Mouse (Mus musculus) urinary bladder, postnatal 25 days (tissue): ENCODE results near the gene Macrod2.
A peak's percentile ranks its signal among the peaks of the same experiment; 100 is the strongest.

Source experiments
- DNase-seq: peaks from one replicate; pipeline ENCODE4 v3.0.0; 2022; ENCODE audit warnings: low spot score

Gene Macrod2

DNA sequence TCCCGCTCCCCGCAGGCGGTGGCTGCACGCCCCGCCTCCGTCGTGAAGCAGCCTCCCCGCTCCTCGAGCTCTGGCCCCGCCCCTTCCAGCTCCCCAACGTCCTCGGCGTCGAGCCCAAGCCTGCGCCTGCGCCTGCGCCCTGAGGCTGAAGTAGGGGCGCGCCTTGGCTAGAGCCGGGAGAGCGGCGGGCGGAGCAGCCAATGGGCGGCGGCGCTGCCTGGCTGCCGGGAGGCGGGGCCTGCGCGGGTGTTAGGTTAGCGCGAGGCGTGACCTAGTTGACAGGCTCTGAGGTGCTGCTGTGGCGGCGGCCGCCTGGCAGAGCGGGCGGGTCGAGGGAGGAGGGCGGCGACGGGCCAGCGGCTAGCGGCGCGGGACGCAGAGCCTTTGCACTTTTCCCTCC is at the start of gene Macrod2:
TSS of gene Macrod2 (plus strand) at position 131 of the 400 bp plus-strand sequence.
- DNase-seq = peak; percentile 96

DNA sequence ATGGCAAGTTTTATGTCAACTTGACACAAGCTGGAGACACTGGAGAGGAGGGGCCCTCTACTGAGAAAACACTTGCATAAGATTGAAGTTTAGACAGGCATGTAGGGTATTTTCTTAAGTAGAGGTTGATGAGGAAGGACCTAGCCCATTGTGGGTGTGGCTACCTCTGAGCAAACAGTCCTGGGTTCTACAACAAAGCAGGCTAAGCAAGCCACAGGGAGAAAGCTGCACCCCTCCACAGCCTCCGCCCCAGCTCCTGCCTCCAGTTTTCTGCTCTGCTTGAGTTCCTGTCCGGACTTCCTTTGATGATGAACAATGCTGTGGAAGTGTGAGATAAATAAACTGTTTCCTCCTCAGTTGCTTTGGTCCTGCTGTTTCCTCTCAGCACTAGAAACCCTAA is 35.2 kb upstream of the Macrod2 start:
- no peak for DNase-seq

DNA sequence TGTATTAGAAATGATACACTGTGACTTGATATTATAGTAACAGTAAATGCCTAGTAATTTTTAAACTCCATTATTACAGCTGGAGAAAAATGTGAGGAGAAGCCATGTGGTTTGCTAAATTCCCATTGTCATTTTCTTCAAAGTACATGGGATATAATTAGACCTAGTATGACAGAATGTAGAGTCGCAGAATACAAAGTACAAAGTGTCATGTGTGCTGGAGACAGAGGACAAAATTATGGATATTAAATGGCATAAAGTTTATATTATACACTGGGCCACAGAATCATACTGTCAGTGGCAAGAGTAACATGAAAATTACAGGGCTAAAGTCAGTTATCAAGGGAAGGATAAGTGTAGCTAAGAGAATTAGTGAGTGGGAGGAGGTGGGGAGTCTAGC is 30.3 kb upstream of the Macrod2 start:
- no peak for DNase-seq

DNA sequence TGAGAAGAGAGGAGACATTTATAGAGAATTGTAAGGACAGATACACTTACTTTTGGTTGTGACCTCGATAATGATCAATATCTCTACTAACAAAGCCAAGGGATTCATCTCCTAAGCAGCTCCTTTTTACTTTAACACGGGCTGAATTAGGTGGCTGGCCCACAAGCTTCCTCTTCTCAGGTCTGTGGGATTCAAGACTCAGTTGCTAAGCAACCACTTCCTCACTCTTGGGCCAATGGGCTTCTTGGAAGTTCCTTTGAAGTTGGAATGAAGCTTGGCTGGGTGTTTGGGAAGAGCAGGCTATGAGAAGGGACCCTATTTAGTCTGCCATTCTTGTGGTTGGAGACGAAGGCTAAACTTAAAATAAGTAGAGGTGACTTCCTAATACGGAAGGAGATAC is 5.6 kb upstream of the Macrod2 start, which contains the start of gene Sel1l2:
TSS of gene Sel1l2 (minus strand) at position 182 of the 400 bp plus-strand sequence.
- no peak for DNase-seq

DNA sequence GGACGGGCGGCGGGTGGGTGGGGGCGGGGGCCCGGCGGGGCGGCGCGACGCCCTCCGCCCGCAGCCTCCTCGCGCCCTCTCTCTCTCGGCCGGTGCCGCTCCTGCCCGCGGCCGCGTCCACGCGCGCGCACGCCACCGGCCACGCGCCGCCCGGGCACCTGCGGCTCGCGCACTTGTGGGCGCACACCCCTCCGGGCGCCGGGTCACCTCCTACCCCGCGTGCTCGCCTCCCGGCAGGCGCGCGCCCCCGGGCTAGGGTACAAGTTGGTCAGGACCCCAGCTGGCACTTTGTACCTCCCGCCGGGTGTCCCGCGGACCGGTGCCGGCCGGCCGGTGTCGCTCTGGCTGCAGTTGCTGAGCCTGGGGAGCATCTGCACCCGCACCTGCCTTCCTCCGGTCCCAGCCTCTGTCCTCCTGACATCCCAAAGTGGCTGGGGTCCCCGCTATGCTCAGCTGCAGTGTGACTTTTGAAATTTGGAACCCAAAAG is 679 bp downstream of the Macrod2 start:
- peak; percentile 12 for DNase-seq

DNA sequence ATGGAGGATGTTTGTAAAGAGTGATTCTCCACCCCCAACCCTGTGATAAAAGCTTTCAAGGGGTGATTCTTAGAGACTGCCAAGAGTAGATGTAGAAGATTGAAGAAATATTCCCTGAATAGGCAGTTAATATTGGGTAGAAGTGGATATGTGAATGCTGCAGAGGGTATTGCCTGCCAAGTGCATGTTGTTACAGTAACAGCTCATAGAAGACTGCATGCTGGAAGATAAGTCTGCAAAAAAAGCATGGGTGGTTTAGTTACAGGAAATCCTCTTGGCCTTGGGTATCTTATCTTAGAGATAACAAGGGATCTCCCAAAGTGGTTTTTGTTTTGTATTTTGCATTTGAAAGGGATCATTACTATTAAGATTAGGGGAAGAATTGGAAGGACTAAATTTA is 30.7 kb downstream of the Macrod2 start:
- DNase-seq = no peak

DNA sequence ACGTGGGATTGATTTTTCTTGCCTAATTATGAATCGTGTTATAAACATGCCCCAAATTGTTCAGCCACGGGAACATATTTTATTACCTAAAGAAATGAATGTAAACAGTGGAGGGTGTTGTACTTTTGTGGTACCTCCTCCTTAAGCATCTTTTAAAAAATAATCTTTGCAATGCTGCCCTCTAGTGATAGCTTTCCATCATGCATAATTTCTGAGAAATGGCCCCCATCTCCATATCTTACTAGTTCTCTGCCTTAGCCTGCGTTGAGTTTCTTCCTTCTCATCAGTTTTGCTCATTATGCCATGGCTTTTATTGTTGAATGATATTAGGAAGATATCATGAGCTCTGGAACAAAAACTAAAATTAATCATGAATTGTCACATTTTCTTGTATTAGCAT is 32.2 kb downstream of the Macrod2 start:
- DNase-seq = no peak

DNA sequence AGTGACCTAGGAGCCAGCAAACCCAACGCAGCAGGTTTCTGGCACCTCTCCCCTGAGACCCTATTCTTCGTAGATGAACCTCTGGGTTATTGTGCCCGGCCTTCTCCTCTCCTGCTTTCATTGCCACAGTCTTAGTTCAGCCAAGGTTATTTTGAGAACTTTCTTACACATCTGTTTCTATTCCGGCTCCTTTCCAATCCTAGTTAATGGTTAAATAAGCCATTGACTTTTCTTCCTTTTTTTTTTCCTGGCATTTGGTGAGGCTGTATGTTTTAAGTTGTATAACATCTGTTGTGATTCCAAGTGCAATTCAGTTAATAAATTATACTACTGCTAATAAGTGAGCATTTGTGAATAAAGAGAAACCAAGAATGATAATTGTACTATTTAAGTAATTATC is 44.0 kb downstream of the Macrod2 start:
- no peak for DNase-seq

DNA sequence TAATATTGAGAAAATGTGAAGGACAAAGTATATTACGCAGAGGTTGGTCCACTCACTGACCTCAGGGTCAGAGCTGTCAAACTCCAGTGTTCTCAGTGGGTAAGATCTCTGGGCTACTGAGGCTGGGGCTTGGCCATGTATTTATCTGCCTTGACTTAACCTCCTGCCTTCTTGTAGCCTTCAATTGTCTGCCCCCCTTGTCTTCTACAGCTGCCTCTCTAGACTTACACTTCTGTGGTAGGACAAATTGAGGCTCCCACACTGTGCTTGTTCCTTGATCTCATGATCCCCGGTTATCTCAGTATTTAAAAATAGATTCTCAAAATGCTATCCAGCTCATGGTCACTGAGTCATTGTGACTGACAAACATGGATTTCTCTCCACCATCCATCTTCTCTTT is 53.5 kb downstream of the Macrod2 start:
- DNase-seq = no peak

DNA sequence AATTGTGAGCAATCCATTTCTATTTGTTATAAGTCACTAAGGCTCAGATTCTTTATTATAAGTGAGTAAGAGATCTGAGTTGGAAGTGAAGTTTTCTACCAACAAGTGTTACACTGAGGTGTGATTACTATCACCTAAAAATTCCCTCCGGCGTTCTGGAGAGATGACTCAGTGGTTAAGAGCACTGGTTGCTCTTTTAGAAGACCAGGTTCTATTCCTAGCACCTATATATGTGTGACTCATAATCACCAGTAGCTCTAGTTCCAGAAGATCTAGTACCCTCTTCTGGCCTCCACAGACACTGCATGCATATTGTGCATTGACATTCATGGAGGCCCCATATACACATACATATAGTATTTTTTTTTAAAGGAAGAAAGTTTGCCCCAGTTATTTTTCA is 80.7 kb downstream of the Macrod2 start:
- DNase-seq = no peak

DNA sequence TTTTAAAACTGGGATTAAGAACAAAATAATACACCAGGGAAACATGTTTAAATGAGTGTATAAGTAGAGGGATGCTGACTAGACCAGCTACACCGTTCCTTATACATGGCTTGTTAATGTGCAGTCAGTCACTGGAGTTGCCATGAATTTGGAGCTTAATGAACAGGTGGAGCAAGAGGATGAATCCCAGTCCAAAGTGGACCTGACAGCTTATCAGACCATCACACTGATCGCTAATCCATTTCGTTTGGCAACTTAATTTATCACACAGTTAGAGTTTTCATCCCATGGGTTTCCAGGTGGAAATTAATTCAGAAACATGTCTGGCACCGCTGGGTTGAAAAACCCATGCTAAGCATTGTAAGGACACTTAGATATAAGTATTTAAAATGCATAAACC is 81.8 kb downstream of the Macrod2 start:
- no peak for DNase-seq

DNA sequence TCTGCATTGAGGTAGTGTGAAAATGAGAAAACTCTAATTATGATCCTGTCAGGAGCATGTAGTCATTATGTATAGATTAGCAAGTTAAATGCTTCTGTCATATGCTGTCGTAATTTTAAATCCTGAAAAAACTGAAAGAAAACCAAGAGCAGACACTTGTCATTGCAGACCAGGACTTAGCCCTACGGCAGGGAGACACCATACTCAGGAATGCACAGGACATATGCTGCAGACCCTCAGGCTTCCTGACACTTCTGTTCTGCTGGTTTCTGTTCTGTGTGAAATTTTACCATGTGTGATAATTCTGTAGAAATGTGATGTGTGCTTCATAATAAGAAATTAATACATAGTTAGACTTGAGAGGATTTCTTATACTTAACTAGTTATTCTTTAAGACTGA is 87.5 kb downstream of the Macrod2 start:
- DNase-seq = no peak

DNA sequence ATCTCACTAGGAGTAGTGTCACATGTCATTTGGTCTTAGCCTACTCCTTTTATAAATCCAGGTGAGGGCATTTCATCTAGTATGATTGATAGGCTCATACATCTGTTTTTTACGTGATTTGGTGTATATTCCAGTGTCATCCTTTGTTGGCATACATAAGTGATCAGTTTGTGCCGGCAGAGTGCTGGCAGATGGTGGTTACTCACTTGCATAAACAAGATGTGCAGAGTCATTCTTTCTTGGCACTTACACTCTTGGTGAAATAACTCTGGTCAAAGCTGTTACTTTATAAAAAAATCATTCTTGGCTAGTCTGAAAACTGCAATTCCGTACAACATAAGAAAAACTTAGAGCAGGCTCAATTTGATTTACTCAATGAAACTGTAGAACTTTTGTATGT is 102.6 kb downstream of the Macrod2 start:
- DNase-seq = no peak

DNA sequence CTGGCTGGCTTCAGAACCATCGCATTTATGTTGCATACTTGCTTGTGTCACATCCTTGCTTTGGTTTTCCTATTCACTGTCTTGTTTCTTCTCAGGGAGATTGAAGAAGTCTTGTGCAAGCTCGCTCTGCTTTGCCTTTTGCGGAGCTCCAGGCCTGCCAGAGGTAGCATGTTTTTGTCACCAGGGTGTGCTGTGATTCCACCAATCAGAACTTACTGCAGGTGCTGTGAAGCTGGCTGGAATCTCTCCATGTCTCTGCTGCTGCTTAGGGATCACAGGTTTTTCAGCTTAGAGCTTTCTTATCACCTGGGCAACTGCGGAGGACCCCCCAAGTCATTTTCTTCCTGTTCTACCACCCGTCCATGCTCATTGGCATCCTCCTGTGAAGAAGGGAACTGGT is 105.8 kb downstream of the Macrod2 start:
- DNase-seq = peak; percentile 13

DNA sequence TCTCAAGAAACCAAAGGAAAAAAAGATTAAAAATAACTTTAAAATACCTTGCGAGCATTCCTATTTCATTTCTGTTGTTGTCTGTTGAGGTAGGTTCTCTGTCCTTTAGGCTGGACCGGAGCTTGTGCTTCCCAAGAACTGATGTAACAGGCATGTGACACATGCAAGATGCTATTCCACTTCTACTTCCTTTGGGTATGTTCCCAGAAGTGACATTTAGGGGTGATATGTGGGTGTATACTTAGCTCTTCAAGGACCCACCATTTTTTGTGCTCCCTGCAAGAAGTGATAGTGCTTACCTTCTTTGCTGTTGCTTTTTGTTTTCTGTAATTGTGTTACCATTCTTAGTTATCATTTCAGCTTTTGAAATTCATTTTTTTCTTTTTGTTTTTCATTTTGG is 126.4 kb downstream of the Macrod2 start:
- DNase-seq = no peak

DNA sequence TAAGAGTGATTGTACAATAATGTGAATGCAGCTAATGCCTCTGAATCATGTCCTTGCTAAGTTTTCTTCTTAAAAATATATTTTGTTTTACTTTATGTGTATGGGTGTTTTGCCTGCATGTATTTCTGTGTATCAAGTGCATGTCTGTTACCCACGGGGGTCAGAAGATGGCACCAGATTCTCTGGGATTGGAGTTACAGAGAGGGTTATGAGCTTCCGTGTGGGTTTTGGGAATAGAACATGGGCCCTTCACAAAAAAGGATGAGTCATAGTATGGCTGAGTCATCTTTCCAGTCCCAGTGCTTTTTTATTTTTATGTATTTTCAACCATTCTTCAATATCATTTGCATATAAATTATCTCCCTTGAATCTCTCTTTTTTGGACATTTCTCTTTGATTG is 135.1 kb downstream of the Macrod2 start:
- DNase-seq = no peak

DNA sequence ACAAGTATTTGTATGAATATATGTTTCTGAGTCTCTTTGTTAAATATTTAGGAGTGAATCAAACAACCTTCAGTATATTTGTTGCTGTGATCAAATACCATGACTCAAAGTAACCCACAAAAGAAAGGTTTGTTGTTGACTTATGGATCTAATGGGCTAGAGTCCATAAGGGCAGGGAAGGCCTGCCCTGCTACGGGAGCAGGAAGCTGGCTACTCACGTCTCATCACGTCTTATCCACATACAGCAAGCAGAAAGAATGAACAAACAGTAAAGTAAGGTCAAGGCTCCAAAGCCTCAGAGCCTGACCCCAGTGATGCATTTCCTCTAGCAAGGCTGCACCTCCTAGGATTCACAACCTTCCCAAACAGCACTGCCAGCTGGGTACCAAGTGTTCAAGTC is 136.9 kb downstream of the Macrod2 start:
- no peak for DNase-seq

DNA sequence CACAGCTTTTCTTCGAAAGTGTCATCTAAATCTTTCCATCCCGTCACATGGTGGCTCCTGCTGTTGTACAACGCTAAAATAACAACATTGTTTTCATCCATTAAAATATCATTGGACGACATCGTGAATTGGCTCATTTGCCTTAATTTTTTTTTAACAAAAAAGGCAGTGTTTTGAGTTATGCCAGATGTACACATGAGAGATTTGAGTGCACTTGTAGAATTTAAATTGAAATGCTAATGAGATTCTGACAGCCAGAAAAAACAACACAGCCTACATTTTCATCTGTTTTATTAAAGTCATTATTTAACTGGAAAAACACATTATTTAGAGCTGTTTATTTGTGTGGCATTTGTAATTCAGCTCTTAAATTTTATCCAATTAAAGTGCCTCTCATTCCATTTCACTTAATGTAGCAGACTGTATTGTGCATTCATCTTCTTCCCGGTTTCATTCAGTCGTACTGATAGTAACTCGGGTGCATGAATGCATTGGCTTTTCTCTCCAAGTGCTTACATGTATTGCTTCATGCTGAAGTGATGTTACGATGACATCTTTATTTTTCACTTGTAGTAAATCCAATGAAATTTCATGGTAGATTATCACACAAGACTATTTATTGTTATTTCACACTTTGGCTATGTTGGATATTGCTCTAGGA is 137.9 kb downstream of the Macrod2 start:
- DNase-seq = no peak

DNA sequence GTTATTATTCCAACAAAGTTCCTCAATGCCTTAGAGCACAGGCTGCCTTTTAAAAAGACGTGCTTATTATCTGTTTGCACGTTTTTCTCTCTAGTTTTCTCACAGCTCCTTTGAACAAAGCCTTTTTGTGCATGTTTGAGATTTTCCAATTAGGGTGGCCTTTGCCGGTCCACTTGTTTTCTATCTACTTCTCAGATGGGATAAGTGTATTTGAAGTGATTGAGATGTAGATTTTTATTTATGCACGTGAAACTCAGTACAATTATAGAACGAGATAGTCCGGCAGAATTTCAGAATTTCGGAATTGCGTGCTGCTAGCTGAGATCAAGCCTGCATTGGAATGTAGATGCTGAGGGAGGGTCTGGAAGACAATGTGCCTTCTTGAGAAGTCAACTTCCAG is 138.5 kb downstream of the Macrod2 start:
- DNase-seq = no peak

DNA sequence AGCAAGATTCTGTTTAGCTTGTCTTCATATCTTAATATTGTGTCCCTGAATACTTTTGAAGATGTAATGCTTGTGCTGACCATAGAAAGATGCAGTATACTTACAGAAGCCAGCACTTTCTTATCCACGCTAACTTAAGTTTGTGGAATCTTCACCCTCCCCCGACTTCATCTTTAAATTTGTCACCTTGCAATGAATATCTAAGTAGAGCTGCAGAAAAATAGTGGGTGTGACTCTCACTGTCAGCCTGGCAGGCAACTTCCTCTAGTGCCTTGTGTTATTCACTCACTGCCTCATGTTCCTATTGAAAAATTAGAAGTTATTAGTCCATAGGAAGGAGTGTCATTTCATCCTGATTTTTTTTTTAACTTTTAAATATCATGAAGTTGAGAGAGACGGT is 139.5 kb downstream of the Macrod2 start:
- no peak for DNase-seq

DNA sequence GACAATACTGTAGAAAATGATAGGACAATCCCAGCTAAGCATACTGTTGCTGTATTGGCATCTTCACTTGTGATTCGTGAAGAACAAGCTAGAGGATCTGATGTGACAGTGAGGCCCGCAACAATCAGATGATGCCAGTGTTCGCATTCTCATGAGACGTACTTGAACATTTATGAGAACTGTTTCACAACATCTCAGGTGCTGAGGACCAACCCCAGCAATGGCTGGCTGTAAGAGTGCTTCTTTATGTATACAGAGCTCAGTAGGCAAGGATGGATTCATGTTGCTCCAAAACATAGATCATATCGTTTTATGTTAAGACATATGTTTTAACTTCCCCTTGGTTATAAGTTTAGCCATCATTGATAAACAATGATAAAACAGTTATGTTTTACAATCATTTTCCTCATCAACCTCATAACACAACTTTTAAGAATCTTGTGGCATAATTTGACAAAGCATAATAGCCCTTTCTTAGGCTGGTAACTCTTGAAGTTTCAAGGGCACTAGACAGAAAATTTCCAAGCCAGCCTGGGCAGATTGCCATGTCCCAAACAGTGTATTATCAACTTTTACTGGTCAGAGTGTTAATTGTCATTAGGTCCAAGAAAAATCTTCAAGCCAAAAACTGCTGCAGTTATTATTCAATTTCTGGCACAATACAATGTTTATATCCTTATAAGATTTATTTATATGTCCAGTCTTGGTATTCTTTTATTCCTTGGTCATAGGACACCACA is 140.9 kb downstream of the Macrod2 start:
- no peak for DNase-seq

DNA sequence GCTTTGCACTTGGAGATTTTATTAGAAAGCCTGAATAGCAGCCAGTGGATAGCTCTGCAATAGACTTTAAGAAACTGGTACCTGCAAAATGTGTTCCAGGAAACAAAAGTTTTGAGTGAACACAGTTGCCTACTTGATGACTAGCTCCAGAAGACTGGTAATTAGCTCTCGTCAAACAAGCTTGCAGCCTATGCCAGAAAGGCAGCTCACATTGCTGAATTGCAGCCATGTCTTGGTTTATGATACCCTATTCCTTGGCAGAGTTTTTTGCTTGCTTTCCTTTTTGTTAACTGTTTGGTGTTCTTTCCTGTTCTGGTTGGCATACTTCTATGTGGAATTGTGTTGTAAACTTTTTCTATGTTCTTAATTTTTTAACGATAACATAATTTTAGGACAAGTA is 154.2 kb downstream of the Macrod2 start:
- no peak for DNase-seq

DNA sequence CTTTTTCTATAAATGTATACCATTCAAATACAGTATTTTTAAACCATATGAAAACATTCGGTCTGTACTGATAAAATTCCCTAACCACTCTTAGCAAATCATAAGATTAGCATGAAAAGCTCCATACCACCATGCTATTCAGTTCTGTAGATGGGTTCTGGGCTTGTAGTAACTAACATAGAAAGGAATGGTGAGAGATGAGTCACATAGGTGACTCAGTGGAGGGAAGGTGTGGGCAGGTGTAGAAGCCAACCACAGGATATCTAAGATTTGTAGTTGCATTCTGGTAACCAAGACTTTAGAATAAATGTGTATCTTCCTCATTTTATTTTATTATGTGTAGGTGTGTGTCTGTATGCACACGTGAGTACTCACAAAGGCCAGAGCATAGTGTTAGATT is 166.3 kb downstream of the Macrod2 start:
- no peak for DNase-seq

DNA sequence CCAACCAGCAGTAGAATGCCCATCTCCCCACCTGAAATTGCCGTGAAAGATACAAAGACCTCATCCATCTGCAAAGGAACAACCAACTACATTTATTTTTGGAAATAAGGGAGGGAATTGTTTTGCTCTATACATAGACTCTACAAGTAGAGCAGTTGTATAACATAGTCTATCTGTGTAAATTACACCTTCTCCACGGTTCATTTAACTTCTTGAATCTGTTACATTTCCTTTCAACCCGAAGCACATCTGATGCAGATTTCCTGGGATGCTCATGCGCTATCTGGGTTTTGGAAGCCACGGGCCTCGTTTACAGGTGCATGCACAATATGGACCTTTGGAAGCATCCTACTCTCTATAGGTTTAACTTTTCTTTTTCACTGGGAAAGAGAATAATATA is 175.8 kb downstream of the Macrod2 start:
- DNase-seq = no peak
